Mouse (Mus musculus): ENCODE results near the gene Pcgf5.

DNA sequence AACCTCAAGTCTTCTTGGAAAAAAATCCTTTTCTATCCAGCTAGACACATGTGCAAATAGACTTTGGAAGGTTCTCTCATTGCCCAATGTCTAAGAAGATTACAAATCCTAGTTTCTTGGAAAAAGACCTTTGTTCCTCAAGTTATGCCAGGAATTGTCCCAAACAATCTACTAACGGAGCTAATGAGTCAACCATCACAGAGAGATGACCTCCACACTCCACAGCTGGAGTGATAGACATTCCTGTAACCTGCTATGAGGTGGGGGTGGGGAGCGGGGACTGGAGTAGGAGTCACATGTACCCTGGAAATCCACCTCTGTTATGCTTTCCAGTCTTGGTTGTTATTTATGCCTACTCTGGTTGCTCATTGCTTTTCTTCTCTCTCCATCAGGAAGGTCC lies 24.8 kb upstream of the Pcgf5 start:
- no peak for TF ChIP-seq CTCF (IDR thresholded peaks at IDR 0.05; ENCODE audit: low read depth)
- no peak for TF ChIP-seq EP300 (optimal IDR thresholded peaks at IDR 0.05)

All from stomach, postnatal 0 days (tissue).